Mouse (Mus musculus): ENCODE data around the gene Slc44a3. TPM values are rescaled to one million over a fixed set of nuclear protein-coding genes. Genes with fewer than 3 reads are reported as not detected.

Gene Slc44a3
- polyA plus RNA-seq, 1 experiment, result 0.20 TPM

DNA sequence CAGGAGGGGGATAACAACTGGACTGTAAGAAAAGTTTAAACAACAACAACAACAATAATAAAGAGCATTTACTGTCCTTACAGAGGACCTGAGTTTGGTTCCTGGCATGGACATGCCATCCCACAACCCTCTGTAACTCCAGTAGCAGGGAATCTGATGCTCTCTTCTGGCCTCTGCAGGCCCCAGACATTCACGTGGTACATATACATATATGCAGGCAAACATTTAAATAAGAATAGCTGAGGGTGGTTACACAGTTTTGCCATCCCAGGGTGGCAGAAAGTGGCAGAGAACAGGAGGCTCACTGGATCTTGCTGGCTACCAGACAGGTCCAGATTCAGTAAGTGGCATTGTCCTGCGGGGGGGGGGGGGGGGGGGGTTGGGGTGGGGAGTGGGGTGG, 64.1 kb downstream of the Slc44a3 start:
- Histone ChIP-seq H3K27me3 (ENCODE audit: control insufficient read depth, insufficient read depth, insufficient read length) (no peaks in the 10 kb centered on the region), H3K79me2 (ENCODE audit: control insufficient read depth, insufficient read depth) (no peaks in the 10 kb centered on the region), H3ac (ENCODE audit: control insufficient read depth, insufficient read length, low read depth) (no peak overlapping the region), H3K79me3 (ENCODE audit: low read depth) (no peaks in the 10 kb centered on the region), H3K4me3 (ENCODE audit: insufficient read depth, poor library complexity, severe bottlenecking) (no peak overlapping the region), H3K36me3 (ENCODE audit: control insufficient read depth, insufficient read depth) (no peaks in the 10 kb centered on the region)
- no peak for TF ChIP-seq CTCF (IDR thresholded peaks at IDR 0.05; ENCODE audit: control insufficient read depth, insufficient read depth, insufficient read length)

DNA sequence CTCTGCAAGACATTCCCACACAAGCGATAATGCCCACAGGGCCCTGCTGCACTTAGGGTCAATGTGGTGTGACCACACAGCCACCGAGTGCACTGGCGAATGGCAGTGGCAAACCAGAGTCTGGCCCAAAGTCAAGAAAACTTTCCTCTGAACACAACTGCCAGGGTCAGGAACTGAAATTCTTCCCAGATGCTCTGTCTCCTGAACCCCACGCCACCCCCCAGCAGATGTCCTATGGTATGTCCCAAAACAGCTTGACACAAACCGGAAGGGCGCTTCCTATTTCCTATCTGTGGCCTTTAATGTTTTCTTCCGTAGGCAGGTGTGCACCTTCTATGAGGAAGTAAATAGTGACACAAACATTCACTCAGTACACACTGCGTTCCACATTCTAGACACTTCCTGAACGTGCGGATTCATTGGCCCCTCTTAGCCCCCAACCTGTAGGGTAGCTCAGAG, 65.1 kb downstream of the Slc44a3 start:
- Histone ChIP-seq H3K27me3 (ENCODE audit: control insufficient read depth, insufficient read depth, insufficient read length) (no peaks in the 10 kb centered on the region), H3K79me2 (ENCODE audit: control insufficient read depth, insufficient read depth) (no peaks in the 10 kb centered on the region), H3ac (ENCODE audit: control insufficient read depth, insufficient read length, low read depth) (no peak overlapping the region), H3K4me3 (ENCODE audit: insufficient read depth, poor library complexity, severe bottlenecking) (no peak overlapping the region), H3K36me3 (ENCODE audit: control insufficient read depth, insufficient read depth) (no peaks in the 10 kb centered on the region), H3K79me3 (ENCODE audit: low read depth) (no peaks in the 10 kb centered on the region)
- no peak for TF ChIP-seq USF1 (IDR thresholded peaks at IDR 0.05; ENCODE audit: low read depth)
- no peak for TF ChIP-seq MAX (IDR thresholded peaks at IDR 0.05)
- no peak for TF ChIP-seq MYOG (IDR thresholded peaks at IDR 0.05; ENCODE audit: control insufficient read depth, extremely low read depth, insufficient read length)
- TF ChIP-seq CTCF (IDR thresholded peaks at IDR 0.05; ENCODE audit: control insufficient read depth, insufficient read depth, insufficient read length), result no peak
- no peak for TF ChIP-seq CEBPB (IDR thresholded peaks at IDR 0.05; ENCODE audit: low read depth)
- no peak for TF ChIP-seq MYOD1 (IDR thresholded peaks at IDR 0.05; ENCODE audit: control insufficient read depth, insufficient read length, low read depth)
- no peak for TF ChIP-seq FOSL1 (IDR thresholded peaks at IDR 0.05; ENCODE audit: insufficient read depth, low read length, poor library complexity, severe bottlenecking)

- no peaks in the 10 kb centered on the region for H3K36me3 ChIP-seq (ENCODE audit: control insufficient read depth, insufficient read depth)
- H3ac ChIP-seq (ENCODE audit: control insufficient read depth, insufficient read length, low read depth), result no peak overlapping the region
- TF ChIP-seq MAX (IDR thresholded peaks at IDR 0.05) (no peak), MYOG (IDR thresholded peaks at IDR 0.05; ENCODE audit: control insufficient read depth, extremely low read depth, insufficient read length) (no peak), CEBPB (IDR thresholded peaks at IDR 0.05; ENCODE audit: low read depth) (no peak), CTCF (IDR thresholded peaks at IDR 0.05; ENCODE audit: control insufficient read depth, insufficient read depth, insufficient read length) (no peak), MYOD1 (IDR thresholded peaks at IDR 0.05; ENCODE audit: control insufficient read depth, insufficient read length, low read depth) (no peak), USF1 (IDR thresholded peaks at IDR 0.05; ENCODE audit: low read depth) (no peak), FOSL1 (IDR thresholded peaks at IDR 0.05; ENCODE audit: insufficient read depth, low read length, poor library complexity, severe bottlenecking) (no peak)
- H3K4me3 ChIP-seq (ENCODE audit: insufficient read depth, poor library complexity, severe bottlenecking), result no peak overlapping the region
- H3K79me3 ChIP-seq (ENCODE audit: low read depth), result no peaks in the 10 kb centered on the region
- no peaks in the 10 kb centered on the region for H3K79me2 ChIP-seq (ENCODE audit: control insufficient read depth, insufficient read depth)
- H3K27me3 ChIP-seq (ENCODE audit: control insufficient read depth, insufficient read depth, insufficient read length), result no peaks in the 10 kb centered on the region
These were observed 66.4 kb downstream of the Slc44a3 start for GRCm38 (mm10) chr3:121465795-121466194.

DNA sequence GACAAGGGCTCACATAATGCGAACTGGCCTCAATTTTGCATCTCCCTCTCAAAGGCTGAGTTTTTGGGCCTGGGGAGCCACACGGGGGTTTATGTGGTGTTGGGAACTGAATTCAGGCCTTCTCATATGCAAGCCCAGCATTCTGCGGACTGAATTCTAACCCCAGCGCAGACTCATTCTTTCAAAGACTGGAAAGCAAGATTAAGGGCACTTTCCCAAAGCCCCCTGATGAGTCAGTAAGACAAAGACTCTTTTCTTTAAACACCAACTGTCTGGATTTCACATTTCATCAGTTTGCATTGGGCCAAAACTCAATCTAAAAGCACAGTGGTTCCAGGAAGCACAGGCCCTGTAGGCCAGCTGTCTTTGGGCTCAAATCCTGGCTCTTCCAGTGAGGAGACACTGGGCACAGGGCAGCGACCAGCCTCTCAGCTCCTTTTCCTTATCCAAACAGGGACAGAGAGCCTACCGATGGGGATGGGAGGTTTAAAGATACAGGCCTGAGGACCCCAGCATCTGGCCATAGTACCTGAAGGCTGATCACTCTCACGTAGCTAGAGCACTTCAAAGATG, 67.4 kb downstream of the Slc44a3 start:
- H3K79me3 ChIP-seq (ENCODE audit: low read depth), result no peaks in the 10 kb centered on the region
- peaks cover 5% of the 10 kb centered on the region for H3K36me3 ChIP-seq (ENCODE audit: control insufficient read depth, insufficient read depth)
- H3ac ChIP-seq (ENCODE audit: control insufficient read depth, insufficient read length, low read depth), result no peak overlapping the region
- H3K4me3 ChIP-seq (ENCODE audit: insufficient read depth, poor library complexity, severe bottlenecking), result no peak overlapping the region
- no peaks in the 10 kb centered on the region for H3K79me2 ChIP-seq (ENCODE audit: control insufficient read depth, insufficient read depth)
- no peaks in the 10 kb centered on the region for H3K27me3 ChIP-seq (ENCODE audit: control insufficient read depth, insufficient read depth, insufficient read length)
- TF ChIP-seq MYOG (IDR thresholded peaks at IDR 0.05; ENCODE audit: control insufficient read depth, extremely low read depth, insufficient read length) (no peak), MYOD1 (IDR thresholded peaks at IDR 0.05; ENCODE audit: control insufficient read depth, insufficient read length, low read depth) (no peak), MAX (IDR thresholded peaks at IDR 0.05) (no peak), USF1 (IDR thresholded peaks at IDR 0.05; ENCODE audit: low read depth) (no peak), CEBPB (IDR thresholded peaks at IDR 0.05; ENCODE audit: low read depth) (no peak), FOSL1 (IDR thresholded peaks at IDR 0.05; ENCODE audit: insufficient read depth, low read length, poor library complexity, severe bottlenecking) (no peak), CTCF (IDR thresholded peaks at IDR 0.05; ENCODE audit: control insufficient read depth, insufficient read depth, insufficient read length) (no peak)

DNA sequence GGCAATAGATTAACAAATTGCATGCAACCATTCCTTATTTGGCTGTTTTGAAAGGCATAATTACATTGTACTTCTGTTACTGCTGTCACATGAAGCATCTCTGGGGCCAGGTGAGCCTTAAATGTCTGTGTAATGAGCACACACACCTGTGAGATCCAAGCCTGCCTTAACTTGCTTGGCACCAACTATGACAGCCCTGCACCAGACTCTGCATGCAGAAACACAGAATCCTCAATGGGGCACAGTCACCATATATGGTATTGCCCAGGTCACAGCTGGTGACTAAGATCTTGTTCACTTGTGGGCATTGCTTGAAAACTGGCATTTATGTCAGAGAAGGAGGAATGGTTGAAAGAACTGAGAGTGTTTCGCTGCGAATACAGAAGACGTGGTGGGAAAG, 69.4 kb downstream of the Slc44a3 start:
- Histone ChIP-seq H3K36me3 (ENCODE audit: control insufficient read depth, insufficient read depth) (peaks cover 24% of the 10 kb centered on the region), H3K27me3 (ENCODE audit: control insufficient read depth, insufficient read depth, insufficient read length) (no peaks in the 10 kb centered on the region), H3K4me3 (ENCODE audit: insufficient read depth, poor library complexity, severe bottlenecking) (no peak overlapping the region), H3K79me2 (ENCODE audit: control insufficient read depth, insufficient read depth) (no peaks in the 10 kb centered on the region), H3ac (ENCODE audit: control insufficient read depth, insufficient read length, low read depth) (no peak overlapping the region), H3K79me3 (ENCODE audit: low read depth) (no peaks in the 10 kb centered on the region)
- TF ChIP-seq USF1 (IDR thresholded peaks at IDR 0.05; ENCODE audit: low read depth) (no peak), FOSL1 (IDR thresholded peaks at IDR 0.05; ENCODE audit: insufficient read depth, low read length, poor library complexity, severe bottlenecking) (no peak), CTCF (IDR thresholded peaks at IDR 0.05; ENCODE audit: control insufficient read depth, insufficient read depth, insufficient read length) (no peak), MYOG (IDR thresholded peaks at IDR 0.05; ENCODE audit: control insufficient read depth, extremely low read depth, insufficient read length) (no peak), CEBPB (IDR thresholded peaks at IDR 0.05; ENCODE audit: low read depth) (no peak), MAX (IDR thresholded peaks at IDR 0.05) (no peak), MYOD1 (IDR thresholded peaks at IDR 0.05; ENCODE audit: control insufficient read depth, insufficient read length, low read depth) (no peak)

DNA sequence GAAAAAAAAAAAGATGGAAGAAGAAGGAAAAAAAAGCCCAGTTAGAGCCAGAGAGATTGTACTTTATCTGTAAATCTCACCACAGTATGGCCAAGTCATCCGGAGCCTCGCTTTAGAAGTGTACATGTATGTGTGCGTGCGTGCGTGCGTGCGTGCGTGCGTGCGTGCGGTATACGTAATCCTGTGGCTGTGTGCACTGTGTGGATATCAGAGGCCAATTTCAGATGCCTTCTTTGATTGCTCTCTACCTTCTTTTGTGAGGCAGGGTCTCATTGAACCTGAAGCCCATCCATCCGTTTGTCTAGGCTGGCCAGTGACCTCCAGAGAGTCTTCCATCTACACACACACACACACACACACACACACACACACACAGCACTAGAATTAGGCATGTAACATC, 70.7 kb downstream of the Slc44a3 start:
- Histone ChIP-seq H3K4me3 (ENCODE audit: insufficient read depth, poor library complexity, severe bottlenecking) (no peak overlapping the region), H3K79me2 (ENCODE audit: control insufficient read depth, insufficient read depth) (no peaks in the 10 kb centered on the region), H3K27me3 (ENCODE audit: control insufficient read depth, insufficient read depth, insufficient read length) (no peaks in the 10 kb centered on the region), H3ac (ENCODE audit: control insufficient read depth, insufficient read length, low read depth) (no peak overlapping the region), H3K36me3 (ENCODE audit: control insufficient read depth, insufficient read depth) (peaks cover 38% of the 10 kb centered on the region), H3K79me3 (ENCODE audit: low read depth) (no peaks in the 10 kb centered on the region)
- TF ChIP-seq MAX (IDR thresholded peaks at IDR 0.05) (no peak), MYOD1 (IDR thresholded peaks at IDR 0.05; ENCODE audit: control insufficient read depth, insufficient read length, low read depth) (no peak), USF1 (IDR thresholded peaks at IDR 0.05; ENCODE audit: low read depth) (no peak), MYOG (IDR thresholded peaks at IDR 0.05; ENCODE audit: control insufficient read depth, extremely low read depth, insufficient read length) (no peak), FOSL1 (IDR thresholded peaks at IDR 0.05; ENCODE audit: insufficient read depth, low read length, poor library complexity, severe bottlenecking) (no peak), CEBPB (IDR thresholded peaks at IDR 0.05; ENCODE audit: low read depth) (no peak), CTCF (IDR thresholded peaks at IDR 0.05; ENCODE audit: control insufficient read depth, insufficient read depth, insufficient read length) (no peak)
